Mouse (Mus musculus): ENCODE measurements around the gene Uck2.

- TF ChIP-seq TAL1 (IDR thresholded peaks at IDR 0.05; ENCODE audit: low read length) (no peak), GATA1 (IDR thresholded peaks at IDR 0.05; ENCODE audit: low read length) (no peak)
Observed at GRCm38 (mm10) chr1:167268360-167269063, 16.6 kb downstream of the Uck2 start.
